Mouse (Mus musculus) stomach, postnatal 0 days (tissue): Measurements from ENCODE around the gene Vrk1. TPM values are rescaled to one million over a fixed set of nuclear protein-coding genes. Genes with fewer than 3 reads are reported as not detected.

Source experiments
- ATAC-seq: fragments of 200-750 bp; cut with Nextera tagmentation; 2 replicates; pipeline ENCODE4 v1.8.0; 2017; ENCODE audit not compliant: low FRiP score, low TSS enrichment
- DNase-seq: peaks from one replicate; pipeline ENCODE4 v3.0.0-alpha.2; 2016; ENCODE audit warnings: low spot score
- H3K27ac ChIP-seq: fragments of 300-500 bp; sonication (generic); replicated peaks from 2 replicates; pipeline ENCODE4 v1.5.1; 2014; ENCODE audit warnings: mild to moderate bottlenecking, control low read depth
- H3K27me3 ChIP-seq: fragments of 300-500 bp; sonication (generic); 2 replicates; pipeline ENCODE4 v1.6.1; 2014; ENCODE audit warnings: low read length; ENCODE audit not compliant: control insufficient read depth, insufficient read depth
- H3K36me3 ChIP-seq: fragments of 300-500 bp; sonication (generic); 2 replicates; pipeline ENCODE4 v1.6.1; 2014; ENCODE audit warnings: low read length, mixed read lengths; ENCODE audit not compliant: control insufficient read depth, insufficient read depth
- H3K4me1 ChIP-seq: fragments of 300-500 bp; sonication (generic); replicated peaks from 2 replicates; pipeline ENCODE4 v1.6.1; 2014; ENCODE audit warnings: antibody characterized with exemption; ENCODE audit not compliant: control insufficient read depth, insufficient read depth
- H3K4me2 ChIP-seq: fragments of 300-500 bp; sonication (generic); replicated peaks from 2 replicates; pipeline ENCODE4 v1.6.1; 2014; ENCODE audit warnings: low read depth, mild to moderate bottlenecking, control low read depth, moderate library complexity
- H3K4me3 ChIP-seq: fragments of 300-500 bp; sonication (generic); 2 replicates; pipeline ENCODE4 v1.5.1; 2014; ENCODE audit warnings: low read depth, low read length, control low read depth
- H3K9ac ChIP-seq: fragments of 300-500 bp; sonication (generic); 2 replicates; pipeline ENCODE4 v1.6.1; 2014; ENCODE audit warnings: mild to moderate bottlenecking, low read length, control low read depth, mixed read lengths
- H3K9me3 ChIP-seq: fragments of 300-500 bp; sonication (generic); 2 replicates; pipeline ENCODE4 v1.6.1; 2016; ENCODE audit warnings: low read length; ENCODE audit not compliant: control insufficient read depth
- CTCF ChIP-seq: IDR thresholded peaks from 2 replicates; pipeline ENCODE4 v1.5.1; 2016; ENCODE audit warnings: antibody characterized with exemption, low read depth, mild to moderate bottlenecking, moderate library complexity
- EP300 ChIP-seq: optimal IDR thresholded peaks from 2 replicates; pipeline ENCODE3; 2016; ENCODE audit warnings: antibody characterized with exemption
- WGBS: fragments of 180-500 bp; shearing (Covaris S2); extraction: QIAGEN DNeasy Blood & Tissue Kit; methylation state at CpG from one replicate; pipeline ENCODE4 v1.1.7; 2014; 5-methylcytosine and 5-hydroxymethylcytosine counted together
- polyA plus RNA-seq: library from polyadenylated mRNA; unstranded; fragments of >200 nt; fragmentation: Nextera tagmentation; extraction: Ambion mirVana; gene quantifications from 2 replicates; pipeline ENCODE4 v1.2.1, GENCODE M21; 2015

Gene Vrk1
- polyA plus RNA-seq, 1 experiment from 2014 or later: 26.7 TPM

- DNase-seq: peak; percentile 36
- TF ChIP-seq CTCF (no peak), EP300 (no peak)
- H3K9ac ChIP-seq: no peak overlapping the region
- no peak overlapping the region for H3K4me3 ChIP-seq
- 27% methylated on average over 9 of the region's 9 CpGs for WGBS
- H3K4me1 ChIP-seq: no peaks in the 10 kb centered on the region
- H3K27me3 ChIP-seq: no peaks in the 10 kb centered on the region
- no peak overlapping the region for H3K4me2 ChIP-seq
- H3K27ac ChIP-seq: no peak overlapping the region
- H3K9me3 ChIP-seq: no peaks in the 10 kb centered on the region
- peak; percentile 84; the same call in 1 of the 2 replicates for ATAC-seq
- no peaks in the 10 kb centered on the region for H3K36me3 ChIP-seq
Observed at GRCm38 (mm10) chr12:106046143-106046795, 36.2 kb downstream of the Vrk1 start.

- no peaks in the 10 kb centered on the region for H3K36me3 ChIP-seq
- H3K9ac ChIP-seq: no peak overlapping the region
- no peaks in the 10 kb centered on the region for H3K9me3 ChIP-seq
- DNase-seq (no peak), ATAC-seq (no peak)
- H3K27me3 ChIP-seq: no peaks in the 10 kb centered on the region
- H3K4me2 ChIP-seq: no peak overlapping the region
- no peak overlapping the region for H3K27ac ChIP-seq
- H3K4me1 ChIP-seq: no peaks in the 10 kb centered on the region
- no peak overlapping the region for H3K4me3 ChIP-seq
- TF ChIP-seq CTCF (no peak), EP300 (no peak)
- WGBS: 83% methylated on average over 7 of the region's 7 CpGs
Observed at GRCm38 (mm10) chr12:106052271-106052670, 42.2 kb downstream of the Vrk1 start.

GRCm38 (mm10) chr12:106055799-106056198 lies 45.8 kb downstream of the Vrk1 start:
- Histone ChIP-seq H3K27ac (no peak overlapping the region), H3K36me3 (no peaks in the 10 kb centered on the region; the same call in 1 of the 2 replicates), H3K4me3 (no peak overlapping the region), H3K4me2 (no peak overlapping the region), H3K9me3 (no peaks in the 10 kb centered on the region), H3K27me3 (no peaks in the 10 kb centered on the region), H3K9ac (no peak overlapping the region), H3K4me1 (no peaks in the 10 kb centered on the region)
- ATAC-seq (peak; percentile 65; the same call in 1 of the 2 replicates), DNase-seq (peak; percentile 79)
- TF ChIP-seq CTCF (peak; percentile 96), EP300 (no peak)
- 32% methylated on average over 6 of the region's 6 CpGs for WGBS

- Histone ChIP-seq H3K36me3 (peaks cover 3% of the 10 kb centered on the region), H3K9me3 (no peaks in the 10 kb centered on the region), H3K4me1 (no peaks in the 10 kb centered on the region), H3K9ac (no peak overlapping the region), H3K4me3 (no peak overlapping the region), H3K4me2 (no peak overlapping the region), H3K27me3 (no peaks in the 10 kb centered on the region), H3K27ac (no peak overlapping the region)
- WGBS: 67% methylated on average over 12 of the region's 12 CpGs
- no peak for DNase-seq
- TF ChIP-seq EP300 (no peak), CTCF (no peak)
- no peak for ATAC-seq
Observed at GRCm38 (mm10) chr12:106059873-106060573, 50.0 kb downstream of the Vrk1 start.

DNA sequence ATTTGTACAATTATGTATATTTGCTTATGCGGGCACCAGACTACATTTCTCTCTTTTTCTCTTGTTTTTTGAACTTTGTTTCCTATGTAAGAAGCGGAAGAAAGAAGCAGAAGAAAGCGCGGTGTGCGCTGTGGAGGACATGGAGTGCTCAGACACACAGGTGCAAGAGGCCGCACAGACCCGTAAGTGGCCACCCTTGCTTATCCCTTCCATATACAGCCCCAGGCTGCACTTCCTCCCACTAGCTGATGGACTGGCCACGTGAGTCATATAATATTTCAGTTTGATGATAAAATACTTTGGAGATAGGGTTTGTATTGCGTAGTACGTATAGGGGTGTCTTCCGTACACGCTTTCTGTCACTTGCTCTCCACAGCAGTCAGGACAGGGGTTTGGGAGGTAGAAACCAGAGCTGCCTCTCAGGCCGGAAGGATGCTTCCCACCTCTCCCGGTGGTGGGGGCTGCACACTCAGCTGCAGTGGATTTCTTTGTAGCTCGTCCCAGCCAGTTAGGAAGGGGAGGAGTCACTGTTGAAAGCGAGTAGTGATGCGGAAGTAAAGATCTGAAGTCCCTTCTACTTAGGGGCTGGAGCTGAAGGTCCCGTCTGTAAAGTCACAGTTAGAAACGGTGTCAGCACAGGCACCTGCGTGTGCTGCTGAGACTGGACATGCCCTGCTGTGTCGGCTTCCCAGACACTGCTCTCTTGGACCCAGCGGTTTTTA lies 60.6 kb downstream of the Vrk1 start:
- Histone ChIP-seq H3K27me3 (no peaks in the 10 kb centered on the region), H3K9ac (no peak overlapping the region), H3K36me3 (no peaks in the 10 kb centered on the region; the same call in 1 of the 2 replicates), H3K27ac (no peak overlapping the region), H3K4me3 (no peak overlapping the region), H3K4me1 (no peaks in the 10 kb centered on the region), H3K4me2 (no peak overlapping the region), H3K9me3 (no peaks in the 10 kb centered on the region)
- ATAC-seq (no peak), DNase-seq (no peak)
- no peak for TF ChIP-seq EP300
- TF ChIP-seq CTCF: no peak
- WGBS: 89% methylated on average over 22 of the region's 22 CpGs
